Mouse (Mus musculus) bone marrow macrophage, adult 2 months (primary cell): Measurements from ENCODE around the gene Usp20.

Experiments used
- CTCF ChIP-seq: IDR thresholded peaks from 2 replicates; pipeline ENCODE4 v1.5.1; 2012; ENCODE audit warnings: low read depth, mild to moderate bottlenecking, low read length, moderate library complexity
- POLR2A ChIP-seq: IDR thresholded peaks from 2 replicates; pipeline ENCODE4 v1.6.1; 2012; ENCODE audit warnings: mild to moderate bottlenecking, low read depth, low read length, borderline replicate concordance

DNA sequence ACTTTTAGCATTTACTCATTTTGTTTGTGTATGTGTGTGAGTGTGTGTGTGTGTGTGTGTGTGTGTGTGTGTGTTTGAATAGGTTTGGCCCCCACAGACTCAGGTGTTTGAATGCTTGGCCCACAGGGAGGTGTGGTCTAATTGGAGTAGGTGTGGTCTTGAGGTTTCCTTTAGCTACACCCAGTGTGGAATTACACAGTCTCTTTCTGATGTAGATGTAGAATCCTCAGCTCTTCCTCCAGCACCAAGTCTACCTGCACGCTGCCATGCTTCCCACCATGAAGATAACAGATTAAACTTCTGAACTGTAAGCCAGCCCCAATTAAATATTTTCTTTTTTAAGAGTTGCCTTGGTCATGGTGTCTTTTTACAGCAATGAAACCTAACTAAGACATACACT lies 78.2 kb downstream of the Usp20 start:
- TF ChIP-seq CTCF (no peak), POLR2A (no peak)
